Mouse (Mus musculus): ENCODE measurements around the gene Ddah2.

Gene Ddah2

GRCm38 (mm10) chr17:35051156-35052086 lies 7.4 kb upstream of the Ddah2 start:
- DNase-seq, result peak; percentile 86 to 90

- DNase-seq, result no peak
These were observed 6.5 kb upstream of the Ddah2 start for GRCm38 (mm10) chr17:35052271-35052798.

- no peak for DNase-seq
These were observed 2.9 kb upstream of the Ddah2 start for GRCm38 (mm10) chr17:35055691-35056495.

- no peak for DNase-seq
These were observed 1.7 kb upstream of the Ddah2 start for GRCm38 (mm10) chr17:35057090-35057489.

GRCm38 (mm10) chr17:35058316-35058715 lies 519 bp upstream of the Ddah2 start:
- DNase-seq, result no peak

GRCm38 (mm10) chr17:35060071-35060470 lies 1.2 kb downstream of the Ddah2 start:
- no peak for DNase-seq

- DNase-seq, result peak; percentile 53 to 62
These were observed 2.0 kb downstream of the Ddah2 start for GRCm38 (mm10) chr17:35060737-35061297.

- DNase-seq, result no peak
These were observed 2.5 kb downstream of the Ddah2 start for GRCm38 (mm10) chr17:35061299-35061698.

- DNase-seq, result no peak
These were observed 4.6 kb downstream of the Ddah2 start for GRCm38 (mm10) chr17:35063466-35063865.

GRCm38 (mm10) chr17:35064378-35064877 lies 5.6 kb downstream of the Ddah2 start:
- DNase-seq, result no peak

- peak; percentile 89 to 93 for DNase-seq
These were observed 6.4 kb downstream of the Ddah2 start, which contains the start of gene Ly6g6c for GRCm38 (mm10) chr17:35064951-35065947. Ly6g6c (plus strand) TSS chr17:35065388.

- no peak for DNase-seq
These were observed 7.2 kb downstream of the Ddah2 start, which contains the start of gene Mpig6b for GRCm38 (mm10) chr17:35066084-35066483. Mpig6b (minus strand) TSS chr17:35066184.

GRCm38 (mm10) chr17:35068213-35068914 lies 9.5 kb downstream of the Ddah2 start:
- peak in 1 of 2 experiments; percentile 59 for DNase-seq

- DNase-seq, result peak; percentile 69 to 78
These were observed 11.9 kb downstream of the Ddah2 start for GRCm38 (mm10) chr17:35070556-35071229.

GRCm38 (mm10) chr17:35071454-35071853 lies 12.6 kb downstream of the Ddah2 start:
- no peak for DNase-seq

- DNase-seq, result no peak
These were observed 15.3 kb downstream of the Ddah2 start for GRCm38 (mm10) chr17:35074097-35074496.

- no peak for DNase-seq
These were observed 17.8 kb downstream of the Ddah2 start, which contains the start of gene Ly6g6e for GRCm38 (mm10) chr17:35076507-35077176. Ly6g6e (plus strand) TSS chr17:35076902.

- peak in 1 of 2 experiments; percentile 3 for DNase-seq
These were observed 18.4 kb downstream of the Ddah2 start for GRCm38 (mm10) chr17:35077285-35077684.

- peak; percentile 74 to 79 for DNase-seq
These were observed 19.0 kb downstream of the Ddah2 start, which contains the start of gene Ly6g6d for GRCm38 (mm10) chr17:35077786-35078233. Ly6g6d (minus strand) TSS chr17:35078065.
